ENCODE assay signal across 8 mouse cellular contexts in genomic region chr17:24469910-24470602, GRCm38 (mm10). TPM values are rescaled to one million over a fixed set of nuclear protein-coding genes. Genes with fewer than 3 reads are reported as not detected.
A peak's percentile ranks its signal among the peaks of the same experiment; 100 is the strongest.
DNase-seq lines count a peak whose midpoint lies in the region; ATAC-seq and TF ChIP-seq lines count a peak whose summit lies in the region.

E4f1 (minus strand) TSS chr17:24470313.
Pgp (plus strand) TSS chr17:24470392.

- no peaks in the 10 kb centered on the region for H3K27me3 ChIP-seq in embryonic facial prominence, embryonic 15.5 days
- H3K27me3 ChIP-seq in limb, embryonic 14.5 days (ENCODE audit: control insufficient read depth, insufficient read depth, low read length), result no peaks in the 10 kb centered on the region
- no peaks in the 10 kb centered on the region for H3K27me3 ChIP-seq in midbrain, postnatal 0 days (ENCODE audit: insufficient read depth, low read length)

- under 1% methylated on average over 73 of the region's 75 CpGs for WGBS in bone marrow, adult 2 months
- WGBS in embryonic facial prominence, embryonic 15.5 days, result 1% methylated on average over 67 of the region's 75 CpGs
- WGBS in limb, embryonic 14.5 days, result under 1% methylated on average over 42 of the region's 75 CpGs
- WGBS in midbrain, postnatal 0 days, result under 1% methylated on average over 67 of the region's 75 CpGs

- TF ChIP-seq CTCF in bone marrow, adult 2 months (IDR thresholded peaks at IDR 0.05; ENCODE audit: control insufficient read depth, insufficient read depth, low read length), result no peak
- TF ChIP-seq CTCF in midbrain, postnatal 0 days (IDR thresholded peaks at IDR 0.05), result no peak

- peak within 1 kb of the TSS; percentile 75 for H3K9ac ChIP-seq in embryonic facial prominence, embryonic 15.5 days
- peak within 1 kb of the TSS; percentile 77 for H3K9ac ChIP-seq in limb, embryonic 14.5 days (ENCODE audit: low read depth, low read length, severe bottlenecking)
- peak within 1 kb of the TSS; percentile 86 for H3K9ac ChIP-seq in midbrain, postnatal 0 days (replicated peaks; ENCODE audit: low read length, poor library complexity, severe bottlenecking)

- peak; percentile 99 for DNase-seq in 416B (ENCODE audit: low read depth)
- peak; percentile 98 for DNase-seq in heart, adult 8-10 months (ENCODE audit: low spot score)
- peak; percentile 99 for DNase-seq in kidney, adult 9 months
- peak; percentile 97 for DNase-seq in limb, embryonic 14.5 days (ENCODE audit: low spot score)
- DNase-seq in midbrain, postnatal 0 days (ENCODE audit: low spot score), result peak; percentile 99
- DNase-seq in spleen, postnatal 14 days (ENCODE audit: low spot score in 2 of 2), result peak; percentile 94 to 98

- peak within 1 kb of the TSS; percentile 96 for H3K4me2 ChIP-seq in embryonic facial prominence, embryonic 15.5 days (replicated peaks)
- peak within 1 kb of the TSS; percentile 98 for H3K4me2 ChIP-seq in limb, embryonic 14.5 days (replicated peaks; ENCODE audit: low read depth, low read length, severe bottlenecking)
- H3K4me2 ChIP-seq in midbrain, postnatal 0 days (ENCODE audit: low read depth, low read length, poor library complexity, severe bottlenecking), result peak within 1 kb of the TSS; percentile 99

- no peaks in the 10 kb centered on the region for H3K9me3 ChIP-seq in embryonic facial prominence, embryonic 15.5 days (replicated peaks)
- H3K9me3 ChIP-seq in limb, embryonic 14.5 days (ENCODE audit: control insufficient read depth, low read length), result no peaks in the 10 kb centered on the region
- H3K9me3 ChIP-seq in midbrain, postnatal 0 days (ENCODE audit: low read length), result no peaks in the 10 kb centered on the region

- peaks cover 15% of the 10 kb centered on the region for H3K36me3 ChIP-seq in embryonic facial prominence, embryonic 15.5 days
- peaks cover 21% of the 10 kb centered on the region for H3K36me3 ChIP-seq in limb, embryonic 14.5 days (ENCODE audit: control insufficient read depth, insufficient read depth, low read length)
- H3K36me3 ChIP-seq in midbrain, postnatal 0 days (ENCODE audit: insufficient read depth, low read length), result peaks cover 13% of the 10 kb centered on the region

- H3K27ac ChIP-seq in bone marrow, adult 2 months (ENCODE audit: control insufficient read depth, insufficient read depth, low read depth, low read length, poor library complexity), result peak within 1 kb of the TSS; percentile 94
- H3K27ac ChIP-seq in embryonic facial prominence, embryonic 15.5 days (replicated peaks), result peak within 1 kb of the TSS; percentile 82
- peak within 1 kb of the TSS; percentile 76; the same call in 1 of the 2 replicates for H3K27ac ChIP-seq in limb, embryonic 14.5 days (replicated peaks; ENCODE audit: low read depth, low read length)
- peak within 1 kb of the TSS; percentile 85 for H3K27ac ChIP-seq in midbrain, postnatal 0 days (ENCODE audit: low read depth, low read length)

- peak within 1 kb of the TSS; percentile 94 for H3K4me3 ChIP-seq in bone marrow, adult 2 months (replicated peaks; ENCODE audit: control insufficient read depth, low read depth, low read length)
- peak within 1 kb of the TSS; percentile 84 for H3K4me3 ChIP-seq in embryonic facial prominence, embryonic 15.5 days (replicated peaks)
- H3K4me3 ChIP-seq in limb, embryonic 14.5 days (replicated peaks; ENCODE audit: low read length), result peak within 1 kb of the TSS; percentile 90
- peak within 1 kb of the TSS; percentile 81 for H3K4me3 ChIP-seq in midbrain, postnatal 0 days (ENCODE audit: low read depth, low read length)

- ATAC-seq in embryonic facial prominence, embryonic 15.5 days (ENCODE audit: insufficient number of reproducible peaks, low FRiP score, low TSS enrichment, low read depth), result peak; percentile 97
- peak; percentile 99 for ATAC-seq in limb, embryonic 14.5 days (ENCODE audit: low FRiP score, low read depth)
- peak; percentile 95 for ATAC-seq in midbrain, postnatal 0 days (ENCODE audit: low FRiP score)

- no peaks in the 10 kb centered on the region; the same call in none of the 2 replicates for H3K4me1 ChIP-seq in bone marrow, adult 2 months (ENCODE audit: control insufficient read depth, insufficient read depth, low read length)
- H3K4me1 ChIP-seq in embryonic facial prominence, embryonic 15.5 days, result peaks cover 25% of the 10 kb centered on the region
- H3K4me1 ChIP-seq in limb, embryonic 14.5 days (ENCODE audit: control insufficient read depth, insufficient read depth, low read length), result peaks cover 18% of the 10 kb centered on the region
- peaks cover 17% of the 10 kb centered on the region for H3K4me1 ChIP-seq in midbrain, postnatal 0 days (ENCODE audit: insufficient read depth, low read length)

- TF ChIP-seq POLR2A in bone marrow, adult 2 months (IDR thresholded peaks at IDR 0.05; ENCODE audit: borderline replicate concordance, control insufficient read depth, low read depth, low read length), result peak; percentile 89; the same call in 1 of the 2 replicates
- peak; percentile 63; the same call in 1 of the 2 replicates for TF ChIP-seq POLR2A in limb, embryonic 14.5 days (IDR thresholded peaks at IDR 0.05; ENCODE audit: borderline replicate concordance, extremely low read depth, insufficient read depth, insufficient read length)

RNA-seq across cellular contexts. Expression of gene E4f1, which starts in this region (rescaled TPM):
- 34.5 and 70.1 TPM in 2 replicates for polyA plus RNA-seq in bone marrow, adult 2 months (2011; ENCODE audit: insufficient read depth, insufficient read length, low replicate concordance, missing spikeins)
- polyA plus RNA-seq in embryonic facial prominence, embryonic 15.5 days (2015; fragmentation: Nextera tagmentation; extraction: Ambion mirVana), result 37.0 and 39.8 TPM in 2 replicates
- 10 to 100 TPM; 11.2 to 14.7 (median 11.9) TPM for total RNA-seq in heart, adult 8-10 months (2022)
- polyA plus RNA-seq in limb, embryonic 14.5 days (2012; rRNA removed), result 80.6 and 95.0 TPM in 2 replicates
- polyA plus RNA-seq in limb, embryonic 14.5 days (2014; fragmentation: Nextera tagmentation; extraction: Ambion mirVana), result 16.6 and 19.3 TPM in 2 replicates
- total RNA-seq in midbrain, postnatal 0 days (2014; rRNA removed), result 35.1 and 38.0 TPM in 2 replicates
- 25.6 and 30.6 TPM in 2 replicates for polyA plus RNA-seq in midbrain, postnatal 0 days (2015; fragmentation: Nextera tagmentation; extraction: Ambion mirVana)

RNA-seq across cellular contexts. Expression of gene Pgp, which starts in this region (rescaled TPM):
- polyA plus RNA-seq in bone marrow, adult 2 months (2011; ENCODE audit: insufficient read depth, insufficient read length, low replicate concordance, missing spikeins), result 33.0 and 34.7 TPM in 2 replicates
- 48.9 and 50.6 TPM in 2 replicates for polyA plus RNA-seq in embryonic facial prominence, embryonic 15.5 days (2015; fragmentation: Nextera tagmentation; extraction: Ambion mirVana)
- total RNA-seq in heart, adult 8-10 months (2022), result 10 to 100 TPM; 39.9 to 44.4 (median 41.4) TPM
- polyA plus RNA-seq in limb, embryonic 14.5 days (2012; rRNA removed), result 37.6 and 49.6 TPM in 2 replicates
- 52.9 TPM in 2 replicates for polyA plus RNA-seq in limb, embryonic 14.5 days (2014; fragmentation: Nextera tagmentation; extraction: Ambion mirVana)
- 49.6 and 50.1 TPM in 2 replicates for total RNA-seq in midbrain, postnatal 0 days (2014; rRNA removed)
- 86.8 and 88.7 TPM in 2 replicates for polyA plus RNA-seq in midbrain, postnatal 0 days (2015; fragmentation: Nextera tagmentation; extraction: Ambion mirVana)

Comparison
In these comparisons a context has a peak if more than half of its experiments do, and no peak if none do; other contexts are left out.
1. Peak in every context shown above with its lines: DNase-seq, ATAC-seq, H3K4me3 ChIP-seq and H3K27ac ChIP-seq.